Mouse (Mus musculus): ENCODE data around the gene Prkch.

GRCm38 (mm10) chr12:73731848-73732540, 147.4 kb downstream of the Prkch start:
- TF ChIP-seq CTCF (IDR thresholded peaks at IDR 0.05; ENCODE audit: borderline replicate concordance, insufficient read depth, low read depth, low read length) (no peak), POLR2A (IDR thresholded peaks at IDR 0.05; ENCODE audit: borderline replicate concordance, insufficient read depth, low read length) (no peak)
